Mouse (Mus musculus): ENCODE results near the gene Bmp6. TPM values are rescaled to one million over a fixed set of nuclear protein-coding genes. Genes with fewer than 3 reads are reported as not detected.

Bmp6 gene
- polyA plus RNA-seq, 1 experiment: 3.3 TPM

DNA sequence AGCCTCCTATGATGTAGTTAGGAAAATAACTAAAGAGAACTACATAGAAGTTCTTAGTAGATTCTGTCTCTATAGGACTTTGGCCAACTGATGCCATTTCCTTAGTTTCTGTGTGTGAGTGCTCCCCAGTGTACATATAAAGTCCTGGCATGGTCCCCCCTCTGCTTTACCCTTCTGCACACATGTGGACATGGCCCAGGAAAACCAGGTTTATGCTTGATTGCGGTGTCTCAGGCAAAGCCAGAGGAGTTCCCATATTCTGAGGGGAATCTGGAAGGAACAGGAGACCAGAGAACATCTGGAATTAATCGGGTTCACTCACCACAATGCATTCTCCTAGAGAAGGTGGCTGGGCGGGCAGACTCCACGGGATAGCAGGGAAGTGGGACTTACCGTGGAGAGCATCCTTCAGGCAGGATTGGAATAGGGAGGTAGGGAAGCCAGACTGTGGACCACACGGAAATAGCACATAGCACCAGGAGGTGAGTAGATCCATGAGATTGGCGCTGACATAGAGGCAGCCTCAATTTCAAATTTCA lies 52.2 kb downstream of the Bmp6 start:
- WGBS: 78% methylated on average over 7 of the region's 7 CpGs
- no peak overlapping the region for H3K4me3 ChIP-seq (replicated peaks; ENCODE audit: control insufficient read depth, low read depth, low read length)
- H3K27ac ChIP-seq (ENCODE audit: control insufficient read depth, insufficient read depth, low read depth, low read length, poor library complexity): no peak overlapping the region

DNA sequence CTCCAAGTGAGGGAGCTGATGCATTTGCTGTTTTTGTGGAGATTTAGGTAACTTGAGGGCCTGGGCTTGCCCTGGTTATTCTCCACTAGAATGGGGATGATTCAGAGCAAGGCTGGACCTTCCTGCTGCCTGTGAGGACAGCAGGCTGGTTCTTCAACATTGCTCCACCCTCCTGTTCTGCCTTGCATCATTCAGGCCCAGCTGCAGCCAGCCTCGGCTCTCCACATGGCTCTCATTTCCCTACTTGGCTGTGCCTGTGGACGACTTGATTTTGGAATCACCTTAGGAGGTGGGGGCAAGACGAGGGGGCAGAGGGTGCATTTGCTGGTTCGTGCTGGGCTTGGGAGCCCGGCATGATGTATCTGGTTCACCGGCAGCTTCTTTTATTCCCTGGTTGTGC lies 53.8 kb downstream of the Bmp6 start:
- TF ChIP-seq POLR2A (IDR thresholded peaks at IDR 0.05; ENCODE audit: borderline replicate concordance, control insufficient read depth, low read depth, low read length): no peak
- TF ChIP-seq CTCF (IDR thresholded peaks at IDR 0.05; ENCODE audit: control insufficient read depth, insufficient read depth, low read length): no peak
- 81% methylated on average over 6 of the region's 6 CpGs for WGBS
- Histone ChIP-seq H3K27ac (ENCODE audit: control insufficient read depth, insufficient read depth, low read depth, low read length, poor library complexity) (no peak overlapping the region), H3K4me1 (ENCODE audit: control insufficient read depth, insufficient read depth, low read length) (no peaks in the 10 kb centered on the region), H3K4me3 (replicated peaks; ENCODE audit: control insufficient read depth, low read depth, low read length) (no peak overlapping the region)

More for the DNA sequence above, 52.2 kb downstream of the Bmp6 start:
- no peaks in the 10 kb centered on the region for H3K4me1 ChIP-seq (ENCODE audit: control insufficient read depth, insufficient read depth, low read length)
- TF ChIP-seq CTCF (IDR thresholded peaks at IDR 0.05; ENCODE audit: control insufficient read depth, insufficient read depth, low read length) (no peak), POLR2A (IDR thresholded peaks at IDR 0.05; ENCODE audit: borderline replicate concordance, control insufficient read depth, low read depth, low read length) (no peak)

DNA sequence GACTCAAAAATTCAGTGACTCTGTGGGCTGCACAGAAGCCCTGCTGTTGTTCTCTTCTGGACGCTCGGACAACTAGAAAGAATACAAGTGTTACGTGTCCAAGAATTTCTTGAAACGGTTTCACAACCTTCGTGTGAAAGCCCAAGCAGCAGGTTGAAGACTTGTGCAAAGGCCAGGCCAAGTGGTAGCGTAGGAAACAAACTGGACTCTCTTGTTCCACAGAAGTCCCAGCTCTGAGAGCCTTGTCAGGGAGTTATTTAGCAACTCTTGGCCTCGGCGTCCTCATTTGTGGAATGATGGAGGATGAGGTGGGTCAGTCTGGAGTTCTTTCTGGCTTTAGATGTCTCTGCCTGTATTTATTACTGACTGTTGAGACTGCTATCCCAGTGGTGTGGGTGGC lies 55.8 kb downstream of the Bmp6 start:
- H3K4me1 ChIP-seq (ENCODE audit: control insufficient read depth, insufficient read depth, low read length): no peaks in the 10 kb centered on the region
- WGBS: 87% methylated on average over 8 of the region's 8 CpGs
- TF ChIP-seq POLR2A (IDR thresholded peaks at IDR 0.05; ENCODE audit: borderline replicate concordance, control insufficient read depth, low read depth, low read length) (no peak), CTCF (IDR thresholded peaks at IDR 0.05; ENCODE audit: control insufficient read depth, insufficient read depth, low read length) (no peak)

DNA sequence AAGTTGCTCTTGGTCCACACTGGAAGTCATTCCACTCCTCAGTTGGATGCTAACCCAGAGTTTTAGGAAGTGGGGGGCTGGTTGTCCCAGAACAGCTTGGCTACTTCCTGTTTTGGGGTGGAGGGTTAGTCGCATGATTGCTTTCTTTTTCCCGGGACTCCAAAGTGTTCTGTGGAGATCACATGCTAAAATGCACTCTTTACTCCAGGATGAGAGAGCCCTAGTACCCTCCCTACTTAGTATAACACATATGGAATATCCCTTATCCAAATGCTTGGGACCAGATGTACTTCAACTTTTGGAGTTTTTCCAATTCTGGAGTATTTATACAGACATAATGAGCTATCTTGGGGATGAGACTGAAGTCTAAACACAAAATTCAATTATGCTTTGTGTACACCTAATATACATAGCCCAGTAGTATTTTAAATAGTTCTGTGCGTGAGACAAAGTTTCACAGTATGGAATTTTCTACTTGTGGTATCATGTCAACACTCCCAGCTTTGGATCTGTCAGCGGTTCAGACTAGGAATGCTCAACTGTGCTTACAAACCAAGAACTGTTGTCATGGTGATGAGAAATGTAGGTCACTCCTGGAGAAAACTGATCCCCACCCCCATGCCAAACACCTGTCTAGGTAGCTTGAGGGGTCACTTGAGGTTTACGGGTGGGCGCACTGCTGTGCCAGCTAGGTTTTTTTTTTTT lies 62.9 kb downstream of the Bmp6 start:
- 68% methylated on average over 6 of the region's 6 CpGs for WGBS
- TF ChIP-seq POLR2A (IDR thresholded peaks at IDR 0.05; ENCODE audit: borderline replicate concordance, control insufficient read depth, low read depth, low read length) (no peak), CTCF (IDR thresholded peaks at IDR 0.05; ENCODE audit: control insufficient read depth, insufficient read depth, low read length) (no peak)
- no peak overlapping the region for H3K27ac ChIP-seq (ENCODE audit: control insufficient read depth, insufficient read depth, low read depth, low read length, poor library complexity)

More for the DNA sequence above, 55.8 kb downstream of the Bmp6 start:
- no peak overlapping the region for H3K4me3 ChIP-seq (replicated peaks; ENCODE audit: control insufficient read depth, low read depth, low read length)
- no peak overlapping the region for H3K27ac ChIP-seq (ENCODE audit: control insufficient read depth, insufficient read depth, low read depth, low read length, poor library complexity)

DNA sequence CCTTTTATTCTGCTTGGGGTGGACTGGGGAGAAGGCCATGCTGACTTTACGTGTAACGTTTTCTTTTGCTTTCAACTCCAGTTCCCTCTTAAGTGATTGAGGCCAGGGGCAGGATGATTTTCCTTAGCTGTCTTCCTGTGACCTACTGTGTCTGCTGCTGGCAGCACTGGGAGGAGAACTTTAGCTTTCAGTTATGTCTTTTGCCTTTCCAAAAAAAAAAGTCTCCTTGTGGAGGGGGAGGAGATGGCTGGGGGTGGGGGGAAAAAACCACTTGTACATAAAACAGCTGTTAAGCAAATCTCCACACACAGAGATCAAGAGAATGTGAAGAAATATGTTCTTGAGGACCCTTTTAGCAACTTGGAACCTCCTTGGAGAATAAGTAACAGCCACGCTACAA lies 63.7 kb downstream of the Bmp6 start:
- H3K27ac ChIP-seq (ENCODE audit: control insufficient read depth, insufficient read depth, low read depth, low read length, poor library complexity): no peak overlapping the region
- no peaks in the 10 kb centered on the region for H3K4me1 ChIP-seq (ENCODE audit: control insufficient read depth, insufficient read depth, low read length)
- no peak overlapping the region for H3K4me3 ChIP-seq (replicated peaks; ENCODE audit: control insufficient read depth, low read depth, low read length)
- TF ChIP-seq CTCF (IDR thresholded peaks at IDR 0.05; ENCODE audit: control insufficient read depth, insufficient read depth, low read length): no peak
- no peak for TF ChIP-seq POLR2A (IDR thresholded peaks at IDR 0.05; ENCODE audit: borderline replicate concordance, control insufficient read depth, low read depth, low read length)
- 45% methylated on average over 3 of the region's 3 CpGs for WGBS

More for the DNA sequence above, 62.9 kb downstream of the Bmp6 start:
- Histone ChIP-seq H3K4me1 (ENCODE audit: control insufficient read depth, insufficient read depth, low read length) (no peaks in the 10 kb centered on the region), H3K4me3 (replicated peaks; ENCODE audit: control insufficient read depth, low read depth, low read length) (no peak overlapping the region)

DNA sequence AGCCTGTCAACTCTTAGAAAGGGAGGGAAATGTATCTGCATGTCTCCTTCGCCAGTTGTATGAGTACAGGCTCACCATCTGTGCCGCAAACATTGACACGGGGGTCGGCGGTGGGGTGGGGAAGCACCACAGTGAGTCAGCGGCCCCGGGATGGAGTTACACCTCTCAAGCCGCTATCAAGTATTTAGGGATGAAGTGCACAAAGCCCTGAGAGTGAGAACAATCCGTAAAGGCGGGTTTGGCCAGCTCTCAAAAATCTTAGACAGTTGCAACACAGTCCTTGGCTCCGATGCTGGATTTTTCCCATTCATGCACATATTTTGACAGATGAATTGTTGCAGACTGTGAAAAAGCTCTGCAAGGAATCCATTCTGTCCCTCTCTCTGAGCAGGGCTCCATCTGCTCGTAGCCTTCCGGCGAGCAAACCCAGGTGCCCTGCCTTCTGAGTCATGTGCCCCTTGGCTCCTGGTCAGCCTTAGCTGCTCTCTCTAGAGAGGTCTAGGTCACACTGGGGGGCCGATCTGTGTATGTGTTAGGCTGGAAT lies 65.5 kb downstream of the Bmp6 start:
- Histone ChIP-seq H3K4me3 (replicated peaks; ENCODE audit: control insufficient read depth, low read depth, low read length) (no peak overlapping the region), H3K4me1 (ENCODE audit: control insufficient read depth, insufficient read depth, low read length) (no peaks in the 10 kb centered on the region), H3K27ac (ENCODE audit: control insufficient read depth, insufficient read depth, low read depth, low read length, poor library complexity) (no peak overlapping the region)
- TF ChIP-seq CTCF (IDR thresholded peaks at IDR 0.05; ENCODE audit: control insufficient read depth, insufficient read depth, low read length): no peak
- no peak for TF ChIP-seq POLR2A (IDR thresholded peaks at IDR 0.05; ENCODE audit: borderline replicate concordance, control insufficient read depth, low read depth, low read length)
- WGBS: 50% methylated on average over 15 of the region's 15 CpGs

DNA sequence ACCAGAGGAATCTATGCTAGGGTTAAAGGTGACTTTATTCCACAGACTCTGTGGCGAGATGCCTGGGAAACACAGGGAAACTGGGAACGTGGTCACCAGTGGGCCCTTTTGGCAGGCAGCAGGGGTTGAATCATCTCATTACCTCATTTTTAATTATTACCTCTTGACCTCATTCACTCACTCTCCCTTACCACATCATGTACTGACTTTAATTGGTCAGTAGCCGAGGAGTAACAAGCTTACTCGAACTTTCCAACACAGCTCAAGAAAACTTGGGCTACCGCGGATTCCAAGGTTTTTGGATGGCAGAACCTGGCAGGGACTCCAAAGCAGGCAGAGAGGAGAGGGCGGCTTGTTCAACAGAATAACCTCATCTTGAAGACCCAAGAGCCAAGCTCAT lies 74.9 kb downstream of the Bmp6 start:
- H3K27ac ChIP-seq (ENCODE audit: control insufficient read depth, insufficient read depth, low read depth, low read length, poor library complexity): no peak overlapping the region
- no peak overlapping the region for H3K4me3 ChIP-seq (replicated peaks; ENCODE audit: control insufficient read depth, low read depth, low read length)
- 86% methylated on average over 7 of the region's 7 CpGs for WGBS
- TF ChIP-seq CTCF (IDR thresholded peaks at IDR 0.05; ENCODE audit: control insufficient read depth, insufficient read depth, low read length): no peak
- no peak for TF ChIP-seq POLR2A (IDR thresholded peaks at IDR 0.05; ENCODE audit: borderline replicate concordance, control insufficient read depth, low read depth, low read length)
- no peaks in the 10 kb centered on the region for H3K4me1 ChIP-seq (ENCODE audit: control insufficient read depth, insufficient read depth, low read length)

DNA sequence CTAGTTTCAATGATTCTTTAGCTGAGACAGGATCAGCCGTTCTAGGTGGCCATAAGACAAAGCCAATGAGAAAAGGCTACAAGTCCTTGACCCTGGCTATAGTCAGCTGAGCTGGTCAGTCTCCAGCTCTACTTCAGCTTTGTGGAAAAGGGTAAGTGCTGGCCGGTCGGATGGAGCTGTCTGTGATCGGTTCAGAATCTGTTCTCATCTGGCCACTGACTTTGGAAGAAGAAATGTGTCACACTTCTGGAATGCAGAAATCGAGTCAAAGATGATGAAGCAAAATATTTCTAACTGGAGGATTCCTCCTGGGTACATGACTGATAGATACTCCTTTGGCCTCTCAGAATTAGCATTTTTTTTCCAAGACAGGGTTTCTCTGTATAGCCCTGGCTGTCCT lies 77.6 kb downstream of the Bmp6 start:
- Histone ChIP-seq H3K4me3 (replicated peaks; ENCODE audit: control insufficient read depth, low read depth, low read length) (no peak overlapping the region), H3K4me1 (ENCODE audit: control insufficient read depth, insufficient read depth, low read length) (no peaks in the 10 kb centered on the region), H3K27ac (ENCODE audit: control insufficient read depth, insufficient read depth, low read depth, low read length, poor library complexity) (no peak overlapping the region)
- TF ChIP-seq POLR2A (IDR thresholded peaks at IDR 0.05; ENCODE audit: borderline replicate concordance, control insufficient read depth, low read depth, low read length) (no peak), CTCF (IDR thresholded peaks at IDR 0.05; ENCODE audit: control insufficient read depth, insufficient read depth, low read length) (no peak)
- 77% methylated on average over 5 of the region's 5 CpGs for WGBS
